Mouse (Mus musculus) CH12.LX (cell line): ENCODE results near the gene Gck. TPM values are rescaled to one million over a fixed set of nuclear protein-coding genes. Genes with fewer than 3 reads are reported as not detected.

Experiments
- DNase-seq: peaks from one replicate; pipeline ENCODE4 v3.0.0-alpha.2; 2013; ENCODE audit errors: extremely low read depth
- H3K27ac ChIP-seq: 2 replicates; pipeline ENCODE4 v1.5.1; 2012; ENCODE audit warnings: low read depth, mild to moderate bottlenecking, control low read depth, moderate library complexity; ENCODE audit not compliant: insufficient read depth
- H3K27me3 ChIP-seq: replicated peaks from 2 replicates; pipeline ENCODE3; 2012; ENCODE audit warnings: inconsistent platforms
- H3K36me3 ChIP-seq, 2 experiments: replicated peaks in 1 of 2; 2 replicates each; pipeline versions ENCODE3 to v1.6.1; 2012; ENCODE audit warnings: inconsistent platforms in 1 of 2, low read length in 1 of 2, mild to moderate bottlenecking in 1 of 2, mixed read lengths in 1 of 2, moderate library complexity in 1 of 2; ENCODE audit not compliant: control insufficient read depth in 1 of 2, insufficient read depth in 1 of 2
- H3K4me1 ChIP-seq, 2 experiments: 2 replicates each; pipeline ENCODE4 v1.6.1; 2012; ENCODE audit warnings: inconsistent platforms in 1 of 2, moderate library complexity in 1 of 2; ENCODE audit not compliant: insufficient read depth in 2 of 2, control insufficient read depth in 1 of 2
- H3K4me2 ChIP-seq: 2 replicates; pipeline ENCODE4 v1.6.1; 2012; ENCODE audit warnings: low read depth, mild to moderate bottlenecking, control low read depth; ENCODE audit not compliant: poor library complexity, insufficient read depth, severe bottlenecking
- H3K4me3 ChIP-seq, 3 experiments: fragments of 150-350 bp in 1 of 3; sonication (generic) in 1 of 3; replicated peaks in 1 of 3; 2 replicates each; pipeline versions ENCODE3 to v1.5.1; 2011 to 2012; ENCODE audit warnings: low read depth in 2 of 3, low read length in 2 of 3, mild to moderate bottlenecking in 2 of 3, moderate library complexity in 2 of 3, control low read depth in 1 of 3, improper control_type of control experiment in 1 of 3, inconsistent platforms in 1 of 3, mixed read lengths in 1 of 3; ENCODE audit not compliant: poor library complexity in 1 of 3
- H3K79me2 ChIP-seq: replicated peaks from 2 replicates; pipeline ENCODE4 v1.6.1; 2012; ENCODE audit warnings: mild to moderate bottlenecking, moderate library complexity; ENCODE audit not compliant: control insufficient read depth, poor library complexity, insufficient read depth, severe bottlenecking; ENCODE audit errors: extremely low read depth
- H3K9ac ChIP-seq: 2 replicates; pipeline ENCODE4 v1.6.1; 2012; ENCODE audit warnings: low read depth, mild to moderate bottlenecking, control low read depth, moderate library complexity; ENCODE audit not compliant: insufficient read depth
- H3K9me3 ChIP-seq: replicated peaks from 2 replicates; pipeline ENCODE3; 2012; ENCODE audit warnings: low read length, inconsistent platforms, mixed read lengths
- BHLHE40 ChIP-seq: IDR thresholded peaks from 2 replicates; pipeline ENCODE4 v1.6.1; 2011; ENCODE audit warnings: mild to moderate bottlenecking, low read depth, low read length, improper control_type of control experiment
- CTCF ChIP-seq, 2 experiments: IDR thresholded peaks in 1 of 2; conservative IDR thresholded peaks in 1 of 2; 2 replicates each; pipeline ENCODE4 v1.5.1; 2011 to 2012; ENCODE audit warnings: low read depth in 2 of 2, low read length in 2 of 2, improper control_type of control experiment in 1 of 2, inconsistent platforms in 1 of 2, mild to moderate bottlenecking in 1 of 2, moderate library complexity in 1 of 2
- ELF1 ChIP-seq: IDR thresholded peaks from 2 replicates; pipeline ENCODE4 v1.6.1; 2014; ENCODE audit warnings: low read depth, mild to moderate bottlenecking, inconsistent platforms, low read length, improper control_type of control experiment
- EP300 ChIP-seq: IDR thresholded peaks from 2 replicates; pipeline ENCODE4 v1.6.1; 2011; ENCODE audit warnings: low read length, improper control_type of control experiment
- ETS1 ChIP-seq: conservative IDR thresholded peaks from 2 replicates; pipeline ENCODE4 v1.6.1; 2012; ENCODE audit warnings: low read depth, mild to moderate bottlenecking, inconsistent platforms, low read length, improper control_type of control experiment, moderate library complexity
- IRF4 ChIP-seq: IDR thresholded peaks from 2 replicates; pipeline ENCODE4 v1.6.1; 2014; ENCODE audit warnings: low read depth, mild to moderate bottlenecking, inconsistent platforms, low read length, improper control_type of control experiment
- JUN ChIP-seq: IDR thresholded peaks from 2 replicates; pipeline ENCODE4 v1.6.1; 2011; ENCODE audit warnings: low read depth, mild to moderate bottlenecking, low read length, improper control_type of control experiment, moderate library complexity; ENCODE audit not compliant: insufficient read depth
- JUND ChIP-seq: conservative IDR thresholded peaks from 2 replicates; pipeline ENCODE4 v1.6.1; 2011; ENCODE audit warnings: low read depth, low read length, improper control_type of control experiment
- MAX ChIP-seq: IDR thresholded peaks from 2 replicates; pipeline ENCODE4 v1.6.1; 2011; ENCODE audit warnings: low read length, improper control_type of control experiment
- MXI1 ChIP-seq: IDR thresholded peaks from 2 replicates; pipeline ENCODE4 v1.6.1; 2011; ENCODE audit warnings: mild to moderate bottlenecking, low read depth, low read length, improper control_type of control experiment
- PAX5 ChIP-seq: IDR thresholded peaks from 2 replicates; pipeline ENCODE4 v1.6.1; 2012; ENCODE audit warnings: low read length, inconsistent platforms, mixed read lengths
- POLR2AphosphoS2 ChIP-seq: IDR thresholded peaks from 2 replicates; pipeline ENCODE4 v1.6.1; 2011; ENCODE audit warnings: low read depth, low read length, improper control_type of control experiment
- SIN3A ChIP-seq: IDR thresholded peaks from 2 replicates; pipeline ENCODE4 v1.6.1; 2012; ENCODE audit warnings: low read length, improper control_type of control experiment, inconsistent platforms
- TBP ChIP-seq: conservative IDR thresholded peaks from 2 replicates; pipeline ENCODE4 v1.6.1; 2011; ENCODE audit warnings: low read depth, low read length, improper control_type of control experiment
- TCF12 ChIP-seq: IDR thresholded peaks from 2 replicates; pipeline ENCODE4 v1.6.1; 2014; ENCODE audit warnings: low read depth, mild to moderate bottlenecking, inconsistent platforms, low read length, improper control_type of control experiment
- UBTF ChIP-seq: IDR thresholded peaks from 2 replicates; pipeline ENCODE4 v1.6.1; 2012; ENCODE audit warnings: low read depth, mild to moderate bottlenecking, inconsistent platforms, low read length, improper control_type of control experiment, moderate library complexity
- USF2 ChIP-seq: conservative IDR thresholded peaks from 2 replicates; pipeline ENCODE4 v1.6.1; 2011; ENCODE audit warnings: low read depth, low read length, improper control_type of control experiment
- ZNF384 ChIP-seq: IDR thresholded peaks from 2 replicates; pipeline ENCODE4 v1.6.1; 2012; ENCODE audit warnings: low read depth, low read length, improper control_type of control experiment, inconsistent platforms
- dilution Hi-C: fragments of 300-500 bp; cut with MboI; formaldehyde crosslinking; loops from 2 replicates; pipeline ENCODE4 v1.14.3; 2020; ENCODE audit warnings: low sequenced_read_pairs; ENCODE audit not compliant: extremely low pct_unique_long_range_greater_than_20kb, extremely low pct_ligation_motif_present
- in situ Hi-C: fragments of 300-500 bp; cut with MboI; formaldehyde crosslinking; loops from 3 replicates; pipeline ENCODE4 v1.14.3; 2019; ENCODE audit warnings: low sequenced_read_pairs, low pct_ligation_motif_present, low pct_unique_long_range_greater_than_20kb, mixed read lengths
- polyA plus RNA-seq: library from polyadenylated mRNA; unstranded; fragments of >175 nt; gene quantifications from 2 replicates; pipeline ENCODE4 v1.2.1, GENCODE M21; 2012; ENCODE audit warnings: low read depth; ENCODE audit not compliant: insufficient read length
- total RNA-seq, 2 experiments: library from RNA; depleted of rRNA; stranded (reverse); fragments of 300-350 nt in 1 of 2; fragments of >200 nt in 1 of 2; gene quantifications; 2 replicates each; pipeline ENCODE4 v1.2.3; 2012 to 2014

Gene Gck
- total and polyA plus RNA-seq, 3 experiments, result 0.68 to 1.4 (median 1.0) TPM

- H3K4me2 ChIP-seq, result no peak overlapping the region
- H3K4me3 ChIP-seq, result no peak overlapping the region
- H3K36me3 ChIP-seq, result no peaks in the 10 kb centered on the region
- H3K79me2 ChIP-seq, result no peaks in the 10 kb centered on the region
- H3K4me1 ChIP-seq, result peaks cover 26 to 47% of the 10 kb centered on the region in 2 experiments
- no peak for DNase-seq
- no peak overlapping the region for H3K27ac ChIP-seq
- TF ChIP-seq UBTF, result no peak
- TF ChIP-seq, all 38 proteins: peak for 0
- in situ Hi-C loops, result no loop called here
- H3K9me3 ChIP-seq, result no peaks in the 10 kb centered on the region
- H3K9ac ChIP-seq, result no peak overlapping the region
- dilution Hi-C loops, result no loop called here
- peaks cover 5% of the 10 kb centered on the region for H3K27me3 ChIP-seq
Observed at GRCm38 (mm10) chr11:5893807-5894206, 56.1 kb downstream of the Gck start.

- TF ChIP-seq PAX5 (no peak), ELF1 (no peak)
- H3K4me2 ChIP-seq, result no peak overlapping the region
- H3K4me1 ChIP-seq, result peaks cover 26 to 54% of the 10 kb centered on the region in 2 experiments
- in situ Hi-C loops, result no loop called here
- no peaks in the 10 kb centered on the region for H3K36me3 ChIP-seq
- dilution Hi-C loops, result no loop called here
- no peak for DNase-seq
- H3K9ac ChIP-seq, result no peak overlapping the region
- H3K79me2 ChIP-seq, result no peaks in the 10 kb centered on the region
- no peaks in the 10 kb centered on the region for H3K9me3 ChIP-seq
- H3K4me3 ChIP-seq, result no peak overlapping the region
- H3K27ac ChIP-seq, result no peak overlapping the region
- H3K27me3 ChIP-seq, result peaks cover 2% of the 10 kb centered on the region
Observed at GRCm38 (mm10) chr11:5892810-5893368, 57.0 kb downstream of the Gck start.

GRCm38 (mm10) chr11:5892151-5892591 lies 57.7 kb downstream of the Gck start:
- Histone ChIP-seq H3K27ac (no peak overlapping the region), H3K4me1 (peaks cover 20 to 49% of the 10 kb centered on the region in 2 experiments), H3K4me3 (no peak overlapping the region), H3K9me3 (no peaks in the 10 kb centered on the region), H3K36me3 (no peaks in the 10 kb centered on the region), H3K79me2 (no peaks in the 10 kb centered on the region), H3K4me2 (0 out of 2 replicates have a peak overlapping the region, but pooled peaks have one; percentile 14), H3K27me3 (no peaks in the 10 kb centered on the region), H3K9ac (no peak overlapping the region)
- in situ Hi-C loops, result no loop called here
- dilution Hi-C loops, result no loop called here
- no peak for DNase-seq
- TF ChIP-seq USF2 (no peak), BHLHE40 (peak; percentile 69), POLR2AphosphoS2 (no peak), JUN (peak; percentile 91), ELF1 (no peak), PAX5 (no peak), EP300 (peak; percentile 84), SIN3A (no peak), TCF12 (0 out of 2 replicates have a peak, but pooled peaks have one; percentile 17), IRF4 (peak; percentile 94), ETS1 (peak; percentile 30; the same call in 1 of the 2 replicates), MAX (0 out of 2 replicates have a peak, but pooled peaks have one; percentile 45), CTCF (conservative IDR thresholded peaks at IDR 0.05 in 1 of 2, IDR thresholded peaks at IDR 0.05 in 1 of 2; ENCODE audit: low read depth in 2 of 2, low read length in 2 of 2) (no peak), JUND (peak; percentile 43; the same call in 1 of the 2 replicates), MXI1 (no peak), UBTF (no peak), ZNF384 (no peak), TBP (no peak)
